In the genomic region with DNA sequence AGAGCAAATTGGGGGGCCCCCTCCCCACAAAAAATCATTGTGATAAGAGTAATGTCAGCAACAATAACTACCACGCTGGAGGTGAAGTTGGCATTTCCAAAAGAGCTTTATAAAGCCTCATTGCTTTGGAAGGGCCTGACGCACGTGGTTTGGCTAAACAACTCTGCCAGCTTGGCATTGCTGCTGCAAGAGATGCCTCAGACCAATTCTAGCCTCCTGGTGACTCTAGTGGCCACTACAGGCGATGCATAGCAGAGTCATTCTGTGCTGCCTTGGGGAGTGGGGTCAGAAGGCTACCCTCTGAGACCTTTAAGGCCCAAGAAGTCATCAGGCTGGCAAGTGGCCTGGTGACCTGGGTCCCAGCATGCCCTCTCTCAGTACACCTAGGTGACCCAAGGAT, we compare ENCODE assay signal across 18 mouse cellular contexts.
A peak's percentile ranks its signal among the peaks of the same experiment; 100 is the strongest.
DNase-seq lines count a peak whose midpoint lies in the region; ATAC-seq and TF ChIP-seq lines count a peak whose summit lies in the region.
"Had no signal": no experiment of that assay in that cellular context is flagged by ENCODE, and none has a peak within 500 bp of the region (broad histone marks: within the 10 kb centered on the region; RNA-seq: fewer than 3 reads in every experiment).

No protein-coding gene starts in this region.

- H3K4me2 ChIP-seq in intestine, postnatal 0 days (replicated peaks; ENCODE audit: low read depth), result no peak overlapping the region
- H3K4me2 ChIP-seq in intestine, embryonic 15.5 days (replicated peaks), result no peak overlapping the region
- H3K4me2 ChIP-seq in midbrain, embryonic 14.5 days (ENCODE audit: low read length), result no peak overlapping the region
- H3K4me2 ChIP-seq: forebrain, embryonic 12.5 days; hindbrain, embryonic 15.5 days had no signal

- DNase-seq in gastrocnemius, adult 2 months, result peak; percentile 54
- DNase-seq in gastrocnemius, adult 8-10 months (ENCODE audit: low spot score in 2 of 2), result no peak
- peak; percentile 21 for DNase-seq in midbrain, embryonic 14.5 days
- DNase-seq in midbrain, embryonic 10.5 days (ENCODE audit: low spot score), result no peak
- peak; percentile 23 to 26 for DNase-seq in cerebellum, postnatal 36 days
- DNase-seq in retina, postnatal 1 day, result no peak
- DNase-seq: adrenal gland, adult 8-10 months; embryo, embryonic 11 days; kidney, adult 8-10 months; lung, adult 18-20 months; right cerebral cortex, postnatal 4 days; thymus, adult 2 months had no signal

- 73% methylated on average over 4 of the region's 4 CpGs for WGBS in intestine, postnatal 0 days
- 74% methylated on average over 4 of the region's 4 CpGs for WGBS in intestine, embryonic 15.5 days
- 79% methylated on average over 4 of the region's 4 CpGs for WGBS in midbrain, embryonic 14.5 days
- WGBS in midbrain, embryonic 10.5 days, result 75% methylated on average over 4 of the region's 4 CpGs

- no peak for ATAC-seq in intestine, postnatal 0 days
- no peak for ATAC-seq in intestine, embryonic 15.5 days
- ATAC-seq in midbrain, embryonic 14.5 days (ENCODE audit: low FRiP score, low TSS enrichment), result no peak

- TF ChIP-seq CTCF in gastrocnemius, adult 2 months (IDR thresholded peaks at IDR 0.05), result peak; percentile 53
- TF ChIP-seq CTCF in intestine, postnatal 0 days (IDR thresholded peaks at IDR 0.05; ENCODE audit: low read depth), result peak; percentile 29; the same call in 1 of the 2 replicates

- H3K27me3 ChIP-seq in intestine, postnatal 0 days (replicated peaks; ENCODE audit: control insufficient read depth, insufficient read depth, low read length), result no peaks in the 10 kb centered on the region
- no peaks in the 10 kb centered on the region for H3K27me3 ChIP-seq in intestine, embryonic 15.5 days (replicated peaks)
- H3K27me3 ChIP-seq in midbrain, embryonic 14.5 days (ENCODE audit: control insufficient read depth, insufficient read depth, low read length), result no peaks in the 10 kb centered on the region
- H3K27me3 ChIP-seq in midbrain, embryonic 10.5 days (ENCODE audit: low read depth, poor library complexity, severe bottlenecking), result no peaks in the 10 kb centered on the region
- H3K27me3 ChIP-seq: forebrain, embryonic 12.5 days; hindbrain, embryonic 15.5 days; megakaryocyte, embryonic 14.5 days had no signal

- no peaks in the 10 kb centered on the region for H3K36me3 ChIP-seq in intestine, postnatal 0 days (ENCODE audit: control insufficient read depth, insufficient read depth)
- no peaks in the 10 kb centered on the region for H3K36me3 ChIP-seq in intestine, embryonic 15.5 days
- no peaks in the 10 kb centered on the region for H3K36me3 ChIP-seq in midbrain, embryonic 14.5 days (ENCODE audit: control insufficient read depth, insufficient read depth, low read length)
- no peaks in the 10 kb centered on the region for H3K36me3 ChIP-seq in midbrain, embryonic 10.5 days
- H3K36me3 ChIP-seq: forebrain, embryonic 12.5 days; G1E; hindbrain, embryonic 15.5 days had no signal

- H3K9me3 ChIP-seq in intestine, postnatal 0 days (ENCODE audit: control insufficient read depth), result no peaks in the 10 kb centered on the region
- H3K9me3 ChIP-seq in intestine, embryonic 15.5 days, result no peaks in the 10 kb centered on the region
- no peaks in the 10 kb centered on the region for H3K9me3 ChIP-seq in midbrain, embryonic 14.5 days (ENCODE audit: control insufficient read depth, low read length)
- H3K9me3 ChIP-seq in midbrain, embryonic 10.5 days (replicated peaks), result no peaks in the 10 kb centered on the region
- H3K9me3 ChIP-seq: forebrain, embryonic 12.5 days; hindbrain, embryonic 15.5 days had no signal

- H3K27ac ChIP-seq in gastrocnemius, adult 2 months, result no peak overlapping the region
- no peak overlapping the region for H3K27ac ChIP-seq in intestine, postnatal 0 days (ENCODE audit: low read depth, low read length)
- no peak overlapping the region for H3K27ac ChIP-seq in intestine, embryonic 15.5 days
- no peak overlapping the region for H3K27ac ChIP-seq in midbrain, embryonic 14.5 days (replicated peaks; ENCODE audit: low read depth, low read length)
- H3K27ac ChIP-seq in midbrain, embryonic 10.5 days (replicated peaks), result no peak overlapping the region
- H3K27ac ChIP-seq: forebrain, embryonic 12.5 days; hindbrain, embryonic 15.5 days had no signal

- no peak overlapping the region for H3K9ac ChIP-seq in intestine, postnatal 0 days (ENCODE audit: low read depth, low read length)
- H3K9ac ChIP-seq in intestine, embryonic 15.5 days, result no peak overlapping the region
- H3K9ac ChIP-seq in midbrain, embryonic 14.5 days (replicated peaks; ENCODE audit: low read length), result no peak overlapping the region
- H3K9ac ChIP-seq: forebrain, embryonic 12.5 days; hindbrain, embryonic 15.5 days had no signal

- no peaks in the 10 kb centered on the region for H3K4me1 ChIP-seq in intestine, postnatal 0 days (replicated peaks; ENCODE audit: control insufficient read depth, insufficient read depth, low read length)
- 0 out of 2 replicates have a peak, but pooled peaks cover 1% of the 10 kb centered on the region for H3K4me1 ChIP-seq in intestine, embryonic 15.5 days (replicated peaks)
- no peaks in the 10 kb centered on the region for H3K4me1 ChIP-seq in midbrain, embryonic 14.5 days (ENCODE audit: control insufficient read depth, insufficient read depth, low read length)
- no peaks in the 10 kb centered on the region for H3K4me1 ChIP-seq in midbrain, embryonic 10.5 days
- H3K4me1 ChIP-seq: forebrain, embryonic 12.5 days; hindbrain, embryonic 15.5 days; megakaryocyte, embryonic 14.5 days had no signal

- H3K4me3 ChIP-seq in gastrocnemius, adult 2 months, result no peak overlapping the region
- H3K4me3 ChIP-seq in intestine, postnatal 0 days (ENCODE audit: low read depth, low read length), result no peak overlapping the region
- H3K4me3 ChIP-seq in intestine, embryonic 15.5 days (replicated peaks), result no peak overlapping the region
- no peak overlapping the region for H3K4me3 ChIP-seq in midbrain, embryonic 14.5 days (replicated peaks; ENCODE audit: low read depth, low read length)
- H3K4me3 ChIP-seq in midbrain, embryonic 10.5 days, result no peak overlapping the region
- H3K4me3 ChIP-seq: forebrain, embryonic 12.5 days; hindbrain, embryonic 15.5 days; megakaryocyte, embryonic 14.5 days had no signal

- intact Hi-C loops in gastrocnemius, adult 2 months (cut with DNase I), result no loop called here

Comparison
In these comparisons a context has a peak if more than half of its experiments do, and no peak if none do; other contexts are left out.
1. DNase-seq: peak in gastrocnemius, adult 2 months (single experiment), midbrain, embryonic 14.5 days (single experiment) and cerebellum, postnatal 36 days (2 of 2); none in gastrocnemius, adult 8-10 months (0 of 2), midbrain, embryonic 10.5 days (single experiment) and retina, postnatal 1 day (single experiment).